Mouse (Mus musculus): ENCODE measurements around the gene Pik3c2b. TPM values are rescaled to one million over a fixed set of nuclear protein-coding genes. Genes with fewer than 3 reads are reported as not detected.

The Pik3c2b gene
- polyA plus RNA-seq (2012; rRNA removed) = 1.1 and 1.3 TPM in 2 replicates

- Histone ChIP-seq H3K36me3 (ENCODE audit: control insufficient read depth, insufficient read depth, low read length) (no peaks in the 10 kb centered on the region), H3K27me3 (ENCODE audit: control insufficient read depth, insufficient read depth, low read length) (no peaks in the 10 kb centered on the region), H3K4me1 (ENCODE audit: control insufficient read depth, insufficient read depth, low read length) (peaks cover 6% of the 10 kb centered on the region), H3K4me3 (ENCODE audit: control insufficient read depth, low read depth, low read length) (peak within 1 kb of the TSS; percentile 89), H3K27ac (ENCODE audit: control insufficient read depth, insufficient read depth, low read depth, low read length) (peak within 1 kb of the TSS; percentile 65)
- no peak for TF ChIP-seq POLR2A (IDR thresholded peaks at IDR 0.05; ENCODE audit: control insufficient read depth, low read depth, low read length)
Observed at GRCm38 (mm10) chr1:133045011-133045860, at the start of gene Pik3c2b. TSS of gene Pik3c2b (plus strand) at chr1:133045667.

- no peak for TF ChIP-seq POLR2A (IDR thresholded peaks at IDR 0.05; ENCODE audit: control insufficient read depth, low read depth, low read length)
- no peak for TF ChIP-seq CTCF (IDR thresholded peaks at IDR 0.05; ENCODE audit: control insufficient read depth, insufficient read depth, insufficient replicate concordance, low read depth, low read length)
- peaks cover 5% of the 10 kb centered on the region for H3K36me3 ChIP-seq (ENCODE audit: control insufficient read depth, insufficient read depth, low read length)
- no peak overlapping the region for H3K27ac ChIP-seq (ENCODE audit: control insufficient read depth, insufficient read depth, low read depth, low read length)
- H3K4me1 ChIP-seq (ENCODE audit: control insufficient read depth, insufficient read depth, low read length) = no peaks in the 10 kb centered on the region
- no peaks in the 10 kb centered on the region for H3K27me3 ChIP-seq (ENCODE audit: control insufficient read depth, insufficient read depth, low read length)
- H3K4me3 ChIP-seq (ENCODE audit: control insufficient read depth, low read depth, low read length) = no peak overlapping the region
Observed at GRCm38 (mm10) chr1:133000347-133000746, 45.1 kb upstream of the Pik3c2b start.

GRCm38 (mm10) chr1:133006571-133006970, 38.9 kb upstream of the Pik3c2b start:
- Histone ChIP-seq H3K36me3 (ENCODE audit: control insufficient read depth, insufficient read depth, low read length) (peaks cover 2% of the 10 kb centered on the region), H3K27me3 (ENCODE audit: control insufficient read depth, insufficient read depth, low read length) (no peaks in the 10 kb centered on the region), H3K4me1 (ENCODE audit: control insufficient read depth, insufficient read depth, low read length) (no peaks in the 10 kb centered on the region), H3K4me3 (ENCODE audit: control insufficient read depth, low read depth, low read length) (no peak overlapping the region), H3K27ac (ENCODE audit: control insufficient read depth, insufficient read depth, low read depth, low read length) (no peak overlapping the region)
- TF ChIP-seq POLR2A (IDR thresholded peaks at IDR 0.05; ENCODE audit: control insufficient read depth, low read depth, low read length) (no peak), CTCF (IDR thresholded peaks at IDR 0.05; ENCODE audit: control insufficient read depth, insufficient read depth, insufficient replicate concordance, low read depth, low read length) (no peak)

- no peak for TF ChIP-seq CTCF (IDR thresholded peaks at IDR 0.05; ENCODE audit: control insufficient read depth, insufficient read depth, insufficient replicate concordance, low read depth, low read length)
- Histone ChIP-seq H3K4me1 (ENCODE audit: control insufficient read depth, insufficient read depth, low read length) (no peaks in the 10 kb centered on the region), H3K4me3 (ENCODE audit: control insufficient read depth, low read depth, low read length) (no peak overlapping the region), H3K27ac (ENCODE audit: control insufficient read depth, insufficient read depth, low read depth, low read length) (no peak overlapping the region), H3K36me3 (ENCODE audit: control insufficient read depth, insufficient read depth, low read length) (no peaks in the 10 kb centered on the region; the same call in 1 of the 2 replicates), H3K27me3 (ENCODE audit: control insufficient read depth, insufficient read depth, low read length) (no peaks in the 10 kb centered on the region)
Observed at GRCm38 (mm10) chr1:133011955-133012841, 33.3 kb upstream of the Pik3c2b start.

GRCm38 (mm10) chr1:133013331-133013730, 32.1 kb upstream of the Pik3c2b start:
- TF ChIP-seq POLR2A (IDR thresholded peaks at IDR 0.05; ENCODE audit: control insufficient read depth, low read depth, low read length) (no peak), CTCF (IDR thresholded peaks at IDR 0.05; ENCODE audit: control insufficient read depth, insufficient read depth, insufficient replicate concordance, low read depth, low read length) (no peak)
- H3K27ac ChIP-seq (ENCODE audit: control insufficient read depth, insufficient read depth, low read depth, low read length) = no peak overlapping the region
- no peaks in the 10 kb centered on the region for H3K4me1 ChIP-seq (ENCODE audit: control insufficient read depth, insufficient read depth, low read length)
- no peaks in the 10 kb centered on the region for H3K27me3 ChIP-seq (ENCODE audit: control insufficient read depth, insufficient read depth, low read length)
- H3K36me3 ChIP-seq (ENCODE audit: control insufficient read depth, insufficient read depth, low read length) = peaks cover 2% of the 10 kb centered on the region; the same call in 1 of the 2 replicates
- H3K4me3 ChIP-seq (ENCODE audit: control insufficient read depth, low read depth, low read length) = no peak overlapping the region

- no peaks in the 10 kb centered on the region for H3K27me3 ChIP-seq (ENCODE audit: control insufficient read depth, insufficient read depth, low read length)
- no peak overlapping the region for H3K4me3 ChIP-seq (ENCODE audit: control insufficient read depth, low read depth, low read length)
- peaks cover 2% of the 10 kb centered on the region; the same call in 1 of the 2 replicates for H3K36me3 ChIP-seq (ENCODE audit: control insufficient read depth, insufficient read depth, low read length)
- TF ChIP-seq POLR2A (IDR thresholded peaks at IDR 0.05; ENCODE audit: control insufficient read depth, low read depth, low read length) = no peak
- no peak for TF ChIP-seq CTCF (IDR thresholded peaks at IDR 0.05; ENCODE audit: control insufficient read depth, insufficient read depth, insufficient replicate concordance, low read depth, low read length)
- no peaks in the 10 kb centered on the region for H3K4me1 ChIP-seq (ENCODE audit: control insufficient read depth, insufficient read depth, low read length)
- H3K27ac ChIP-seq (ENCODE audit: control insufficient read depth, insufficient read depth, low read depth, low read length) = no peak overlapping the region
Observed at GRCm38 (mm10) chr1:133014196-133014595, 31.3 kb upstream of the Pik3c2b start.

GRCm38 (mm10) chr1:133016775-133017428, 28.6 kb upstream of the Pik3c2b start:
- Histone ChIP-seq H3K4me3 (ENCODE audit: control insufficient read depth, low read depth, low read length) (no peak overlapping the region), H3K27ac (ENCODE audit: control insufficient read depth, insufficient read depth, low read depth, low read length) (no peak overlapping the region), H3K4me1 (ENCODE audit: control insufficient read depth, insufficient read depth, low read length) (no peaks in the 10 kb centered on the region; the same call in 1 of the 2 replicates), H3K27me3 (ENCODE audit: control insufficient read depth, insufficient read depth, low read length) (no peaks in the 10 kb centered on the region), H3K36me3 (ENCODE audit: control insufficient read depth, insufficient read depth, low read length) (peaks cover 2% of the 10 kb centered on the region)
- TF ChIP-seq POLR2A (IDR thresholded peaks at IDR 0.05; ENCODE audit: control insufficient read depth, low read depth, low read length) (no peak), CTCF (IDR thresholded peaks at IDR 0.05; ENCODE audit: control insufficient read depth, insufficient read depth, insufficient replicate concordance, low read depth, low read length) (no peak)
